Mouse (Mus musculus) limb, embryonic 14.5 days (tissue): ENCODE measurements around the gene Galntl6. TPM values are rescaled to one million over a fixed set of nuclear protein-coding genes. Genes with fewer than 3 reads are reported as not detected.

Experiments
- ATAC-seq: fragments of 200-750 bp; cut with Nextera tagmentation; 2 replicates; pipeline ENCODE4 v1.8.0; 2017; ENCODE audit warnings: low read depth, moderate number of reproducible peaks, moderate TSS enrichment; ENCODE audit not compliant: low FRiP score
- DNase-seq: peaks from one replicate; pipeline ENCODE4 v3.0.0-alpha.2; 2015; ENCODE audit warnings: low spot score
- H3K27ac ChIP-seq: fragments of 300-500 bp; sonication (generic); replicated peaks from 2 replicates; pipeline ENCODE4 v1.5.1; 2014; ENCODE audit warnings: low read depth, mild to moderate bottlenecking, low read length, moderate library complexity, mixed read lengths
- H3K27me3 ChIP-seq: fragments of 300-500 bp; sonication (generic); 2 replicates; pipeline ENCODE4 v1.6.1; 2014; ENCODE audit warnings: low read length, mixed read lengths; ENCODE audit not compliant: control insufficient read depth, insufficient read depth
- H3K36me3 ChIP-seq: fragments of 300-500 bp; sonication (generic); 2 replicates; pipeline ENCODE4 v1.6.1; 2014; ENCODE audit warnings: mild to moderate bottlenecking, low read length, moderate library complexity, mixed read lengths; ENCODE audit not compliant: control insufficient read depth, insufficient read depth
- H3K4me1 ChIP-seq: fragments of 300-500 bp; sonication (generic); 2 replicates; pipeline ENCODE4 v1.6.1; 2014; ENCODE audit warnings: antibody characterized with exemption, low read length, mixed read lengths; ENCODE audit not compliant: control insufficient read depth, insufficient read depth
- H3K4me2 ChIP-seq: fragments of 300-500 bp; sonication (generic); replicated peaks from 2 replicates; pipeline ENCODE4 v1.6.1; 2014; ENCODE audit warnings: low read depth, mild to moderate bottlenecking, low read length, moderate library complexity; ENCODE audit not compliant: severe bottlenecking
- H3K4me3 ChIP-seq: fragments of 300-500 bp; sonication (generic); replicated peaks from 2 replicates; pipeline ENCODE4 v1.5.1; 2014; ENCODE audit warnings: low read length
- H3K9ac ChIP-seq: fragments of 300-500 bp; sonication (generic); 2 replicates; pipeline ENCODE4 v1.6.1; 2014; ENCODE audit warnings: mild to moderate bottlenecking, low read depth, low read length, moderate library complexity; ENCODE audit not compliant: severe bottlenecking
- H3K9me3 ChIP-seq: fragments of 300-500 bp; sonication (generic); 2 replicates; pipeline ENCODE4 v1.6.1; 2016; ENCODE audit warnings: low read length; ENCODE audit not compliant: control insufficient read depth
- POLR2A ChIP-seq: fragments of 200-500 bp; IDR thresholded peaks from 2 replicates; pipeline ENCODE4 v1.8.0; 2012; ENCODE audit warnings: inconsistent platforms, mild to moderate bottlenecking, moderate library complexity, borderline replicate concordance; ENCODE audit not compliant: insufficient read depth, insufficient read length; ENCODE audit errors: extremely low read depth
- WGBS: fragments of 180-500 bp; shearing (Covaris S2); extraction: QIAGEN DNeasy Blood & Tissue Kit; methylation state at CpG from one replicate; pipeline ENCODE4 v1.1.7; 2014; 5-methylcytosine and 5-hydroxymethylcytosine counted together
- polyA plus RNA-seq, 2 experiments: library from polyadenylated mRNA; depleted of rRNA in 1 of 2; stranded (reverse) in 1 of 2; unstranded in 1 of 2; fragments of >200 nt; fragmentation: Nextera tagmentation in 1 of 2; extraction: Ambion mirVana in 1 of 2; gene quantifications; 2 replicates each; pipeline versions ENCODE4 v1.2.1 to v1.2.3; 2012 to 2014

Gene Galntl6
- polyA plus RNA-seq, 2 experiments = 0.57 to 0.65 TPM

DNA sequence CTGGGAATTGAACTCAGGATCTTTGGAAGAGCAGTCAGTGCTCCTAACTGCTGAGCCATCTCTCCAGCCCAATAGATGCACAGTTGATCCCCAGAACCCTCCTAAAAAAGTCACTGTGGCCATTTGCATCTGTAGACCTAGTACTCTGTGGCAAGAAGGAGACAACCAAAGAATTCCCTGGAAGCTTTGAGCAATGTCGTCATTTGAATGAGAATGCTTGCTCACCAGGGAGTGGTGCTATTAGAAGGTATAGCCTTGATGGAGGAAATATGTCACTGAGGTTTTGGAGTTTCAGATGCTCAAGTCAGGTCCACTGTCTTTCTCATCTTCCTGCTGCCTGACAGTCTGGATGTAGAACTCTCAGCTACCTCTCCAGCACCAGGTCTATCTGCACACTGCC lies 1151.5 kb downstream of the Galntl6 start:
- Histone ChIP-seq H3K4me1 (no peaks in the 10 kb centered on the region), H3K27me3 (no peaks in the 10 kb centered on the region), H3K9ac (no peak overlapping the region), H3K36me3 (no peaks in the 10 kb centered on the region), H3K4me3 (no peak overlapping the region), H3K4me2 (no peak overlapping the region), H3K9me3 (no peaks in the 10 kb centered on the region), H3K27ac (no peak overlapping the region)
- DNase-seq = no peak
- TF ChIP-seq POLR2A = no peak
- no peak for ATAC-seq
- 76% methylated on average over 1 of the region's 1 CpGs for WGBS

DNA sequence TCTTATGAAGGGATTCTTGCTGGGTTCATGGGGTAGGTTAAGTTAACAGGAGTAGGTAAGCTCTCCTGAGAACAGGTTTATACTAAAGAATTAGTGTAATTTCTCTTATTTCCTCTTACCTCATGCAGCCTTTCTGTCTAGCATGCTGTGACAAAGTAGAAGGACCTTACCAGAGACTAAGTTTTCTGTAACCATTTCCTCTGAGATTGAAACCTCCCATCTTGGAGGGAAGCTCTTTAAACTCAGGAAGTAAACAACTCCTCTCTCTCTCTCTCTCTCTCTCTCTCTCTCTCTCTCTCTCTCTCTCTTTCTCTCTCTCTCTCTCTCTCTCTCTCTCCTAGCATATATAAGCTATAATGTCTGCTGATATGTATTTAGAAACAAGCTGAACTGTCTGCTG lies 1153.6 kb downstream of the Galntl6 start:
- no peaks in the 10 kb centered on the region for H3K4me1 ChIP-seq
- ATAC-seq (no peak), DNase-seq (no peak)
- TF ChIP-seq POLR2A = no peak
- no peaks in the 10 kb centered on the region for H3K36me3 ChIP-seq
- H3K4me3 ChIP-seq = no peak overlapping the region
- H3K9ac ChIP-seq = no peak overlapping the region
- no peak overlapping the region for H3K27ac ChIP-seq
- H3K4me2 ChIP-seq = no peak overlapping the region
- no peaks in the 10 kb centered on the region for H3K9me3 ChIP-seq
- no peaks in the 10 kb centered on the region for H3K27me3 ChIP-seq

GRCm38 (mm10) chr8:57757476-57757875 lies 1155.0 kb downstream of the Galntl6 start:
- H3K27me3 ChIP-seq = no peaks in the 10 kb centered on the region
- no peak overlapping the region for H3K4me2 ChIP-seq
- H3K9ac ChIP-seq = no peak overlapping the region
- ATAC-seq (no peak), DNase-seq (no peak)
- H3K4me3 ChIP-seq = no peak overlapping the region
- H3K9me3 ChIP-seq = no peaks in the 10 kb centered on the region
- TF ChIP-seq POLR2A = no peak
- no peak overlapping the region for H3K27ac ChIP-seq
- no peaks in the 10 kb centered on the region for H3K36me3 ChIP-seq
- no peaks in the 10 kb centered on the region for H3K4me1 ChIP-seq

- ATAC-seq = no peak
- Histone ChIP-seq H3K9me3 (no peaks in the 10 kb centered on the region), H3K27me3 (no peaks in the 10 kb centered on the region), H3K4me3 (no peak overlapping the region), H3K4me1 (no peaks in the 10 kb centered on the region), H3K27ac (no peak overlapping the region), H3K4me2 (no peak overlapping the region), H3K36me3 (no peaks in the 10 kb centered on the region), H3K9ac (no peak overlapping the region)
- TF ChIP-seq POLR2A = no peak
- 73% methylated on average over 6 of the region's 6 CpGs for WGBS
- DNase-seq = no peak
Observed at GRCm38 (mm10) chr8:57754066-57754465, 1158.4 kb downstream of the Galntl6 start.

GRCm38 (mm10) chr8:57743636-57744035 lies 1168.8 kb downstream of the Galntl6 start:
- no peak for ATAC-seq
- H3K27me3 ChIP-seq = no peaks in the 10 kb centered on the region
- 86% methylated on average over 12 of the region's 12 CpGs for WGBS

DNA sequence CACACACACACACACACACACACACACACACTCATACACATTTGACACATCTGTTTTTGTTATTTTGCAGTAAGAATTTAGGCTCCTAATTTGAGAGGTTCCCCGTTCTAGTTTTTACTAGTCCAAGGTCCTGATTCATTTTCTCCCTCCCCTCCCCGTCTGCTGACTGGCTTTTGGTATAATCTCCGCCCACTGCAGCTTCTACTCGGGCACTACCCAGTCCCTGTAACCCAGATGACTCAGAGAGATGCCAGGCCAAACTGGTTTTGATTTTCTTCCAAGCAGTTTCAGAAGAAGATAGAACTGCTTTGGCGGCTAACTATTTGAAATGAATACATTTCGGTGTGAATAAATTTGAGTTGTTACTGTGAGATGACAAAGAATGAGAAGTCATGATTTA lies 1170.5 kb downstream of the Galntl6 start:
- peaks cover 8% of the 10 kb centered on the region; the same call in 1 of the 2 replicates for H3K4me1 ChIP-seq
- H3K9me3 ChIP-seq = no peaks in the 10 kb centered on the region
- 43% methylated on average over 6 of the region's 6 CpGs for WGBS

More at GRCm38 (mm10) chr8:57743636-57744035, 1168.8 kb downstream of the Galntl6 start:
- H3K9me3 ChIP-seq = no peaks in the 10 kb centered on the region
- H3K27ac ChIP-seq = no peak overlapping the region
- peaks cover 8% of the 10 kb centered on the region; the same call in 1 of the 2 replicates for H3K4me1 ChIP-seq
- no peaks in the 10 kb centered on the region for H3K36me3 ChIP-seq
- no peak overlapping the region for H3K9ac ChIP-seq
- no peak for DNase-seq
- no peak for TF ChIP-seq POLR2A
- H3K4me2 ChIP-seq = no peak overlapping the region
- no peak overlapping the region for H3K4me3 ChIP-seq

More for the DNA sequence above, 1170.5 kb downstream of the Galntl6 start:
- H3K36me3 ChIP-seq = no peaks in the 10 kb centered on the region
- no peak for TF ChIP-seq POLR2A
- DNase-seq (peak; percentile 6), ATAC-seq (no peak)
- H3K27me3 ChIP-seq = no peaks in the 10 kb centered on the region
- H3K27ac ChIP-seq = no peak overlapping the region
- H3K4me3 ChIP-seq = no peak overlapping the region
- no peak overlapping the region for H3K4me2 ChIP-seq
- H3K9ac ChIP-seq = no peak overlapping the region
